Mouse (Mus musculus) mouse embryonic stem cell (cell line): ENCODE measurements around the gene Ttyh1.
"Not testable (repeated sequence)": the region's sequence is repeated elsewhere in the genome, so short reads cannot be mapped to it uniquely, and the experiment has no call there.

Experiments
- in situ Hi-C, 2 experiments: fragments of 300-500 bp; cut with MboI; formaldehyde crosslinking; loops; 1 replicate in 1 of 2; 3 replicates in 1 of 2; pipeline ENCODE4 v1.14.3; 2019 to 2020; ENCODE audit warnings: low sequenced_read_pairs in 2 of 2, low pct_unique_long_range_greater_than_20kb in 1 of 2, mixed read lengths in 1 of 2; ENCODE audit not compliant: unreplicated experiment in 1 of 2

The Ttyh1 gene

DNA sequence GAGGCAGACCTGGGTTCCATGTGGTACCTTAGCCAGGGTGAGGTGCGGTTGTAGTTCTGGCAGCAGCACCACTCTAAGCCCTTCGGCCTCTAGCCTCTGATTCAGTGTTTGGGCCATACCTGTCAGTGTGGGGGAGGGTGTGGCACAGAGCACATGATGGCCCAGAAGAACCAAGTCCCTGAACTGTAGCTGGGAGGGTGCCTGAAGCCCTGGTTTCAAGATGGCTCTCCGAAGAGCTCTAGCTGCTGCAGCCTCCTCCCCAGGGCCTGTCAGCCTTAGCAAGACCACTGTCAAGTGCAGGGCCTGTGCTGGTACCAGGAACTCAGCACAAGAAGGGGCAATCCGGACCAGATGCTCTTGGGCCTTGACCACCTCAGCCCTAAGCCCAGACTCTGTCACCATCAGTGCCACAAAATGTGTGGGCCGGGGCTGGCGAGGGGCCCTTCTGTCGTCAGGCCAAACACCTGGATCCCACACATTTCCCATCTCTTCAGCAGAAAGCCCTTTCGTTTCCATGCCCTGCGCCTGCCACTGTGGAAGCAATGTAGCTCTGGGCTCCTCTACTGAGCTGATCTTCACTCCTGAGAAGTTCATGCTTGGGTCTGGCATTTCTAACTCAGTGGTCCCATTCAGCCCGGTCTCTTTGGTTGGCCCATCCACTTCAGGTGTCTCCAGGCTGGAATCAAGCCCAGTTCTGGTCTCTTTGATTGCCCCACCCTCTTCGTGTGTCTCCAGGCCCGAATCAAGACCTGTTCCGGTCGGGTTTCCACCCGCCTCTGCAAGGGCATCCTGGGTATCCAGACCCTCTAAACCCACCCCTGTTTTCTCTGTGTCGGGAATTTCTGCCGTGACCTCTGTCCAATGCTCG lies 29.4 kb downstream of the Ttyh1 start:
- in situ Hi-C loops: loop anchor here (25.0 kb wide), 2 partner anchors 289 to 461 kb away; partner anchors contain the start of genes Mboat7 (in 1 of the 2), Rdh13 (in 1 of the 2), Tmc4 (in 1 of the 2) and Tsen34 (in 1 of the 2)

DNA sequence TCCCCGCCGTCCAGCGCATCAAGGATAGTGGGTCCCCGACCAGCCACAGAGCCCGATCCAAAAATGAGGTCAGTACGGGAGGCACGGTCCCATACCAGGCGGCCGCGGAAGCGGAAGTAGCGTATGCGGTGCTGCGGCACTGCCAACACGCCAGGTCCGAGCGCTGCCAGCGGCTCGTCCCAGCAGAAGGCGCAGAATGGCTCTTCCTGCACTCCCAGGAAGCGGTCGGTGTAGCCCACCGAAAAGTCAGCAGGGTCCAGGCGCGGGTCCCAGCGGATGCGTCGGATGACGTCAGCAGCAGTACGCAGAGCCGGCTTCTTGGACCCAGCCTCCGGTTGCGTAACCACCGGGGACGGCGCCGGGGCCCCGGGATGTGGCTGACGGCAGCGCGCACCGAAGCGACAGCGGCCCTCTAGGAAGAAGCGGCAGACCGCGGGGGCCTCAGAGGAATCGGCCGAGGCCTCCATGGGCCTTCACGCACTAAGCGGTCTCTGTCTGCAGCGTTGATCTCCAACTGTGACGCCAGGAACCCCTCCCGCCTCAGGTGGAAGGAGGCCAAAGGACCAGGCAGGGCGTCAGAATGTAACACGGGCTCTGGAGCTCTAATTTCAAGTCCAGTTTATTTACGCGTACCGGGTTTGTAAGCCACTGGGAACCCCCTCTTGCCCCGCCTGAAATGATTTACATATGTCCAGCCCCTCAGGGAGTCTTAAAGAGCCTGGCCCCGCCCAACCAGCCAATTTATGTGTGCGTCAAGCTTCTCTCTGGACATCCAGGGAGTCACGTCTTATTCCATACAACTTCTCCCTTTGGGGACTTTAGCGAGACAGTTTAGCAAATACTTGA lies 30.2 kb downstream of the Ttyh1 start:
- in situ Hi-C loops: loop anchor here (25.0 kb wide), 2 partner anchors 288 to 462 kb away; partner anchors contain the start of genes Mboat7 (in 1 of the 2), Rdh13 (in 1 of the 2), Tmc4 (in 1 of the 2) and Tsen34 (in 1 of the 2)

DNA sequence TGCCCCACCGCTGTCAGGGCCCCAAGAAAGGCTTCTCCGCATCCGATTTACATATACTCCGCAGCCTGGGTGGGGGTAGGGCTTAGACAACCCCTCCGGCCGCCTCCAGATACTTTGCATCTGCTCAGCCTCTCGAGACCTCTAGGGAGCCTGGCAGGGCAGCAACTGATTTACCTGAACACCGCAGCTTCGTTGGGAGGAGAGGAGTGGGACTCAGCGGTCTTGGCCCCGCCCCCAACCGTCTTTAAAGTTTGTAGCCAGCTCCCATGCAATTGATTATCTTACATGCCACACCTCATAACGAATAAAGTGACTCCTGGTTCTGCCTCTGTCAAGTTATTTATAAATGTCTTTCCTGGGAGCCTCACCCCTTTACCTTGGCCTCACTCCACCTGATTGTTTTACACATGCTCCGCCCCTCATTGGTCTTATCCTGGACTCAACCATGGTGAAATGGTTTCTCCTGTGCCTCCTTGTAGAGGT lies 30.9 kb downstream of the Ttyh1 start, which contains the start of gene Leng9:
Leng9 (minus strand) TSS at position 316 of the 483 bp plus-strand sequence.
- in situ Hi-C loops: no loop called here

DNA sequence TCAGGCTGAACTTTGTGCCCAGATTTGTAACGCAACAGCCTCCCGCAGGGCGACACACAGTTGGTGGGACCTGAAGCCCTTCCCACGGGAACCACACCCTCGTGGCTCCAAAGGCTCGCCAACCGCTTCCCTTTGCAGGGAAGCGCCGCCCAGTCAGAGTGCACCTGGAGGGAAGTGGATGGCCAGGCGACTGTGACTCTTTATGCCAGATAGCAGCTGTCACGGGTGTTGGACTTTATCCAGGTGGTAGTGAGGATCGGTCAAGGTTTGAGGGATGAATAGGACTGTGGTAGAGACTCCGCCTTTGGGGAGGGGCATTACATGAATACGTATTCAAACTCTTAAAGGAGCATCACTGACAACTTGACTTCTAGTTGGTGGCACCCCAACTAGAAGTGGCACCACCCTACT lies 31.6 kb downstream of the Ttyh1 start:
- in situ Hi-C loops: no loop called here

DNA sequence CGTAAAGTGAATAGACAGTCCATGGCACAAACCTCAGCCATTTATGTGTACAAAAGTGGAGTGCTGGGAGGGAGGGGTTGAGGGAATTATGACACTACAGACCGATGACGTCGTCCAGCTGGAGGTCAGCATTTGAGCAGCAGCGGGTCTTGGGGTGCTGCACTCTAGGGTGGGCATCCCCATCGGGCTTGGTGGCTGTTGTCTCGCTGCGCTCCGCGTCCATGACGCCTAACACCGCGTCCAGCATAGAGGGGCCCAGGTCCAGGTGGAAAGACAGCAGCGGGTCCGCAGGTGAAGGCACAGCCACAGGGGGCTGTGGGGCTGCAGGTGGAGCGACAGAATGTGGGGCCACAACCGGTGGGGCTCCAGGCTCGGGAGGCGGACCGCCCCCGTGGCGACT lies 32.0 kb downstream of the Ttyh1 start:
- in situ Hi-C loops: no loop called here

DNA sequence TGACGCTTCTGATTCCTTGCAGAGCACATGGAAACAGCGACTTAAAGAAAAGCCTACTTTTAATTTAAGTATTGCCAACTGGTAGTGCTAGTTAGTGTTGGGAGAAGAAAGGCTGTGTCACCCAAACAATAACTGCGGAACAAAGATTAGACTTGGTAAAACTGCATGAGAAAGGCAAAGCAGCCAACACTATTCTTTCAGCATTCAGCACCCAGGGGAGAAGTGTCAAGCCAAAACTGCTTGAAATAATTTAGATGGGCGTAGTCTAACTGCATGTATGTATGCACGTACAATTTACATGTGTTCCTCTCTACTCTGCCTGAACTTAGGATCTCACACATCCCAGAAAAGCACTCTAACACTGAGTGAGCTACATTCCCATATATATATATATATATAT lies 35.1 kb downstream of the Ttyh1 start:
- in situ Hi-C loops: no loop called here

DNA sequence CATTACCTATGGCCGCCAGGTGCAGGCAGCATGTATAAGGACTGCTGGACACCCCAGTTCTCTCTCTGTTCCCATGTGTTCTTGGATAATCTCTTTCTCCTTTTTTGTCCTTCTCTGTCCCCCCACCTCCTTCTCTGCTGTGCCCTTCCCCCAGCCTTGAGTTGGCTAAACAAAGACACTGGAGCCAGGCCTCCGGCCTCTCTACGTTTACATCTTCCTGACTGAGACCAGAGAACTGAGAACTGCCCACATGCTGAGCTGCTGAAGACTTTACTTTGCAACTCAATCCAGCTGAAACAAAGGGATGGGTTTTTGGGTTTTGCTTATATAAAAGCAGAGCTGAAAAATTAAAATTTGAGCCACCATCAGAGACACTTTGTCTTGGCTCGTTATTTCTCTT lies 35.8 kb downstream of the Ttyh1 start:
- in situ Hi-C loops: no loop called here

DNA sequence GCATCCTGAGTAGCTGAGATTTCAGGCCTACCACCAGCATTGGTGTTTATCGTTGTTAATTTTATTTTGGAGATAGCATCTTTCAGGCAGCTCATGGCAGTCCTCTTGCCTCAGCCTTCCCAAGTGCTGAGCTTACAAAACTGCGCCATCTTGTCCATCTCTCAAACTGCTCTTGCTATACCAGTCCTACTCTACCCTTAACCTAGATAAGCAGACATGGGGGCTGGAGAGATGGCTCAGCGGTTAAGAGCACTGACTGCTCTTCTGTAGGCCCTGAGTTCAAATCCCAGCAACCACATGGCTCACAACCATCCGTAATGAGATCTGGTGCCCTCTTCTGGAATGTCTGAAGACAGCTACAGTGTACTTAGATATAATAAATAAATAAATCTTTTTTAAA lies 42.4 kb downstream of the Ttyh1 start:
- in situ Hi-C loops: not testable (repeated sequence)

DNA sequence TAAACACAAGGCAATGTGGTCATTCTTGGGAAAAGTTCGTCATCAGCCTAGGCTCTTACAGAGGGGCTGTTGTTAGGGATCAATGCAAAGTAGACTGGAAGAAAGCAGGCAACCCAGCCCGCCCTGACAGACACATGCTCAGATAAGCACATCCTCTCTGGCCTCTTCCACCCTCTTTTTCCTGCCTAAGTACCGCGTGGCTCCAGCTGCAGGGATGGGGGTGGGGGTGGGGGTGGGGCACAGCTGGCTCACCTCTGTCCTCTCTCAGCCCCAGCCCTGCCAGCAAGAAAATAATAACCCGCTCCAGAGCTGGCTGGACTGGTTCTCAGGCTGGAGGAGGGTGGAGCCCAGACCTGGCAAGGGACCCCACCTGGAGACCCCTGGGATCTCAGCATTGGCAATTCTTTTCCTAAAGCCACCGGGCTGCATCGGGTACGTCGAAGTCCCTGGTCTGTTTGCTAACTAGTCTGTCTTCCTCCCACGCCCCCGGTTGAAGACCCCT lies 44.4 kb downstream of the Ttyh1 start:
- in situ Hi-C loops: no loop called here

DNA sequence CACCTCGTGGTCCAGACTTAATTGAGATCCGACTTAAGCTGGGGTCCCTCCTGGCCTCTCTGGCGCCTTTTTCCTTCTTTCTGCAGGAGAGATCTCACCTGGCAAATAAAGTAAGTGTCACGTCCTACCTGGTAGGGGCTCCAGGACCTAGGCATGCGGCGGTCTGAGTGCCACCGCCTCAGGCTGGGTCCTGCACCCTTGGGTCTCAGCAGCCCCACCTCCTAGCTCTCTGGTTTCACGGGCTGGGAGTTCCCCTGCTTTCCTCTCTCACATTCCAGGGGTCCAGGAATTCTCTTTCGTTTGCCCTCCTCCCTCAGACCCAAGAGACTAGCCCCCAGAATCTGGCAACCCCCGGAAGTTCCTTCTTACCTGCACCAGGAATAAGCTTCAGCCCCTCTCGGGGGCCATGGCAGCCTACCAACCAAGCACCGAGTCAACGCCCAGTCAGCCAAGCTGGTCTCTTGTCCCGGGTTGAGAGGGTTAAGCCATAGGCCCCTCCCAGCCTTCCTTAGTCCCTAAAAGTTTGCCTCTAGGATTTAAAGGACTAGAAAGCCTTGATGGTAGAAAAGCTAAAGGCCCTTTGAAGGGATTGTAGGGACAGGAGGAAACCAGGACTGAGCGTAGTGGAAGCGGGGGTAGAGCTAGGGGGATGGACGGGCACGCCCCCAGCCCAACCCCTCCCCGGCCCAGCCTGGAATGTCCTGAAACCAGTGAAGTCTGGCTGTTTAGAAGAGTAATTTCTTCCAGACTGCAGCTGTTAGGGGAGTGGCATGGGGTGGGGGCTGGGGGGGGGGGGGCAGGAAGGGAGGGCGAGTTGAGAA lies 45.1 kb downstream of the Ttyh1 start, which contains the start of gene Cdc42ep5:
Cdc42ep5 (minus strand) TSS at position 771 of the 821 bp plus-strand sequence.
- in situ Hi-C loops: no loop called here

DNA sequence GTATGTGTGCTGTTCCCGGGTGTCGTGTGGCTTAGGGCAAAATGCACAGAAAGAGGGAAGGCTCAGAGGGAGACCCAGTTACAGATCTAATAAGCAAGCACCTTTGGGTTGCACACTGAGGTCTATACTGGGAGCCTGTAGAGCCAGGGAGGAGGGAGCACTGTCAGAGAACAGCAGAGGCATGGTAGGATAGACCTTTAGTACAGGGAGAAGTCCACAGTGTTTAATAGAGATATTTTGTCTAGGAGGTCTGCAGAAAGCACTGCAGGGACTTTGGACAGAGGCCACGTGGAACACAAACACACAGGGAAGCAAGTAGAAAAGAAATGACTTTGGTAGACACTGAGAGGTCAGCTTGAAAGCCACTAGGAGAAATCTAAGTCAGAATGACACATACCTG lies 46.1 kb downstream of the Ttyh1 start:
- in situ Hi-C loops: no loop called here

DNA sequence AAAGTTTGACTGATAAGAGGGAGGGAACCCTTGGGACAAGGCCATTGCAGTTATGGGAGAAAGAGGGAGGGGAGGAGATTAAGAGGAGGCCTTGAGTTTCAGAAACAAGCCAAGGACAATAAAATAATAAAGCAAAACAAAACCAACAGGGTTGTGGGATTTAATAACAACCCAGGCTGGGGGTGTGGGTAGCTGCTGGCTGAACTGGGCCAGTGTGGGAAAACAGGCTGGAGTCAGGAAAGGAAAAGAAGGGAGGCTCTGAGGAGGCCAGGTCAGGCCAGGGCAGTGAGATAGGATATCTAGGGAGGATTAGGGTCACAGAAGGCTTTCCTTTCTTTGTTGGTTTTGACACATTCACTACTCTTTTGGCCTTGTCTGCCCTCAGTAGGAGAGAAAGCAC lies 47.9 kb downstream of the Ttyh1 start:
- in situ Hi-C loops: no loop called here

DNA sequence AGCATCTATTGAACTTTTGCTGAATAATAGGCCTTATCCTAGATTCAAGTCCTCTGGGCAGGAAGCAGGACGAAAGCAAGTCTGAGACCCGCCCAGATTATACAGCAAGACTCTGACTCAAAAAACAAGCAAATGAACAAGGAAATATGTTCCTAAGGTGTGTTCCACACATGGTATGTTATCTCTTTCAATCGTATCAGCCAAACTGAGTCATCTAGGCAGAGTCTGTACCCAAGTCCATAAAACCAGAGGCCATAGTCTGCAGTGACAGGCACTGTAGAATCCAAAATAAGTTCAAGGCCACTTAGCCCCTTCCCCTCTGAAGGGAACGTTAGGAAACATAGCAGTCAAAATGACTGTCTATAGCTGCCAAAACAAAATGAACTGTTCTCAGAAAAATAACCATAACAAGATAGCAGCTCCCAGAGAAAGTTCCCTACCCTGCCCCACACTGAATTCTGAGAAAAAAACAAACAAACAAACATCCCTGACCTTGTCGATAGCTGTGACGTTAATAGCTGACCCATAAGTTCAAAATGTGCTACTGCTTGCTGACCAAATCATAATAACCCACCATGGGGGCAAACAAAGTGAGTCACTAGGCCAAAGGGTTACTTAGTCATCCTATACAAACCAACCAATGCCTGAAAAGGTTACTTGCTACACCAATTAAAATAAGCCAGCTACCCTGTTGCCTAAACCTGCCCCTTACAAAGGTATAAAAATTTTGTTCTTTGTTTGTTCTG lies 51.2 kb downstream of the Ttyh1 start:
- in situ Hi-C loops: no loop called here

DNA sequence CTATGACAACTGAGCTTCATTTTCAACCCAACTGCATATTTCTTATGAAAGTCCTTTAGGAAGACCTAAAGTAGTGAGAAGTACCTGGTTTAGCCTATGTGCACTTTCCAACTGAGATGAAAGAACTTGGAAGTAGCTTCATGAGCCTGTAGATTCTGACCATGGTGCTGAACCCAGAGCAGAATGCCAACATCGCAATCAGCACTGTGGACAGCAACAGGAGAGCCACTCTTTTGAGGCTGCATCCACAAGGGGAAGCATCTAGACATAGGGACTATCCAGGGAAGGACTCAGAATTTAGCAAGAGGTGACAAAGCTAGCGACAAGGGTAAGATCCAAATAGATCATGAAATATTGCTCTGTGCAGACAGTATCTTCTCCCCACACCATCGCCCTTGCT lies 59.2 kb downstream of the Ttyh1 start:
- in situ Hi-C loops: no loop called here
